Mouse (Mus musculus) liver, adult 2 months (tissue): ENCODE measurements around the gene Pde4a. TPM values are rescaled to one million over a fixed set of nuclear protein-coding genes. Genes with fewer than 3 reads are reported as not detected.

Source experiments
- DNase-seq: peaks from one replicate; pipeline ENCODE4 v3.0.0-alpha.2; 2011; ENCODE audit warnings: low read depth, low spot score; ENCODE audit errors: extremely low read depth
- H3K27ac ChIP-seq: fragments of 200-500 bp; replicated peaks from 2 replicates; pipeline ENCODE4 v1.5.1; 2012; ENCODE audit warnings: low read depth, mild to moderate bottlenecking, control low read depth, inconsistent platforms, low read length; ENCODE audit not compliant: insufficient read depth
- H3K27me3 ChIP-seq: fragments of 200-500 bp; 2 replicates; pipeline ENCODE4 v1.6.1; 2012; ENCODE audit warnings: mild to moderate bottlenecking, moderate library complexity, low read length, inconsistent platforms; ENCODE audit not compliant: control insufficient read depth, insufficient read depth
- H3K36me3 ChIP-seq: fragments of 200-500 bp; 2 replicates; pipeline ENCODE4 v1.6.1; 2012; ENCODE audit warnings: low read length, inconsistent platforms; ENCODE audit not compliant: control insufficient read depth, insufficient read depth
- H3K4me1 ChIP-seq: fragments of 200-500 bp; 2 replicates; pipeline ENCODE4 v1.6.1; 2011; ENCODE audit warnings: low read length; ENCODE audit not compliant: control insufficient read depth, insufficient read depth
- H3K4me3 ChIP-seq: fragments of 200-500 bp; 2 replicates; pipeline ENCODE4 v1.5.1; 2011; ENCODE audit warnings: low read depth, mild to moderate bottlenecking, control low read depth, low read length, moderate library complexity; ENCODE audit not compliant: insufficient read depth
- H3K79me2 ChIP-seq: fragments of 200-500 bp; 2 replicates; pipeline ENCODE4 v1.6.1; 2012; ENCODE audit warnings: inconsistent platforms, mild to moderate bottlenecking, low read length, moderate library complexity; ENCODE audit not compliant: control insufficient read depth, insufficient read depth
- H3K9ac ChIP-seq: fragments of 200-500 bp; 2 replicates; pipeline ENCODE4 v1.6.1; 2012; ENCODE audit warnings: low read depth, mild to moderate bottlenecking, control low read depth, inconsistent platforms, low read length
- CTCF ChIP-seq: fragments of 200-500 bp; IDR thresholded peaks from 2 replicates; pipeline ENCODE4 v1.5.1; 2011; ENCODE audit warnings: low read depth, low read length, control low read depth
- POLR2A ChIP-seq: fragments of 200-500 bp; IDR thresholded peaks from 2 replicates; pipeline ENCODE4 v1.6.1; 2011; ENCODE audit warnings: low read length, control low read depth; ENCODE audit not compliant: insufficient read depth; ENCODE audit errors: extremely low read depth
- WGBS: fragments of 180-500 bp; shearing (Covaris S2); methylation state at CpG from one replicate; pipeline ENCODE4 v1.1.7; 2018; 5-methylcytosine and 5-hydroxymethylcytosine counted together
- polyA plus RNA-seq: library from polyadenylated mRNA; depleted of rRNA; stranded (reverse); fragments of >200 nt; gene quantifications from 2 replicates; pipeline ENCODE4 v1.2.3, GENCODE M21; 2012; rRNA removed
- total RNA-seq: library from RNA; depleted of rRNA; stranded (reverse); fragments of >200 nt; gene quantifications from 2 replicates; pipeline ENCODE4 v1.2.3, GENCODE M21; 2014; rRNA removed

Gene Pde4a
- total RNA-seq (1.0 and 1.5 TPM in 2 replicates), polyA plus RNA-seq (1.9 and 3.5 TPM in 2 replicates)

- Histone ChIP-seq H3K36me3 (no peaks in the 10 kb centered on the region), H3K79me2 (no peaks in the 10 kb centered on the region), H3K9ac (peak within 1 kb of the TSS; percentile 71), H3K27me3 (0 out of 2 replicates have a peak, but pooled peaks cover 6% of the 10 kb centered on the region), H3K27ac (no peak within 1 kb of the TSS), H3K4me1 (peaks cover 5% of the 10 kb centered on the region; the same call in 1 of the 2 replicates), H3K4me3 (peak within 1 kb of the TSS; percentile 66)
- no peak for TF ChIP-seq POLR2A
- TF ChIP-seq CTCF = no peak
- WGBS = 3% methylated on average over 69 of the region's 86 CpGs
- no peak for DNase-seq
These were observed at the start of gene Pde4a for GRCm38 (mm10) chr9:21165041-21165951. TSS of gene Pde4a (plus strand) at chr9:21165714.

- no peak for TF ChIP-seq POLR2A
- TF ChIP-seq CTCF = no peak
- Histone ChIP-seq H3K36me3 (peaks cover 8% of the 10 kb centered on the region), H3K27ac (no peak overlapping the region), H3K79me2 (no peaks in the 10 kb centered on the region), H3K9ac (no peak overlapping the region), H3K4me3 (no peak overlapping the region), H3K27me3 (no peaks in the 10 kb centered on the region), H3K4me1 (no peaks in the 10 kb centered on the region)
- no peak for DNase-seq
- WGBS = 78% methylated on average over 6 of the region's 6 CpGs
These were observed 48.4 kb upstream of the Pde4a start for GRCm38 (mm10) chr9:21117073-21117472.

GRCm38 (mm10) chr9:21121483-21121882 lies 44.0 kb upstream of the Pde4a start:
- Histone ChIP-seq H3K4me3 (no peak overlapping the region), H3K79me2 (no peaks in the 10 kb centered on the region), H3K9ac (no peak overlapping the region), H3K4me1 (no peaks in the 10 kb centered on the region), H3K27ac (no peak overlapping the region), H3K27me3 (no peaks in the 10 kb centered on the region), H3K36me3 (peaks cover 20% of the 10 kb centered on the region)
- 89% methylated on average over 16 of the region's 16 CpGs for WGBS
- TF ChIP-seq CTCF = no peak
- no peak for DNase-seq

GRCm38 (mm10) chr9:21124837-21125236 lies 40.7 kb upstream of the Pde4a start:
- H3K36me3 ChIP-seq = peaks cover 18% of the 10 kb centered on the region
- no peak for TF ChIP-seq CTCF
- TF ChIP-seq POLR2A = no peak
- DNase-seq = no peak

GRCm38 (mm10) chr9:21125502-21126258 lies 39.8 kb upstream of the Pde4a start:
- Histone ChIP-seq H3K4me1 (peaks cover 4% of the 10 kb centered on the region; the same call in 1 of the 2 replicates), H3K9ac (no peak overlapping the region), H3K27ac (no peak overlapping the region), H3K36me3 (peaks cover 16% of the 10 kb centered on the region), H3K79me2 (no peaks in the 10 kb centered on the region; the same call in 1 of the 2 replicates), H3K4me3 (no peak overlapping the region), H3K27me3 (no peaks in the 10 kb centered on the region)
- DNase-seq = peak; percentile 12
- 87% methylated on average over 9 of the region's 9 CpGs for WGBS
- TF ChIP-seq CTCF (no peak), POLR2A (no peak)

More at GRCm38 (mm10) chr9:21124837-21125236, 40.7 kb upstream of the Pde4a start:
- Histone ChIP-seq H3K9ac (no peak overlapping the region), H3K27ac (no peak overlapping the region), H3K4me1 (no peaks in the 10 kb centered on the region), H3K79me2 (no peaks in the 10 kb centered on the region), H3K4me3 (no peak overlapping the region), H3K27me3 (no peaks in the 10 kb centered on the region)
- WGBS = 84% methylated on average over 5 of the region's 5 CpGs
